Mouse (Mus musculus): Measurements from ENCODE around the gene Fam83g.
A peak's percentile ranks its signal among the peaks of the same experiment; 100 is the strongest.

Fam83g gene

GRCm38 (mm10) chr11:61674151-61674838 is 9.6 kb upstream of the Fam83g start:
- no peak for DNase-seq (ENCODE audit: low read depth, low spot score)

- peak; percentile 76 for DNase-seq (ENCODE audit: low read depth, low spot score)
These were observed 9.1 kb upstream of the Fam83g start for GRCm38 (mm10) chr11:61674839-61675159.

- no peak for DNase-seq (ENCODE audit: low read depth, low spot score)
These were observed 8.6 kb upstream of the Fam83g start for GRCm38 (mm10) chr11:61675332-61675731.

GRCm38 (mm10) chr11:61676216-61676854 is 7.6 kb upstream of the Fam83g start:
- DNase-seq (ENCODE audit: low read depth, low spot score), result peak; percentile 31

GRCm38 (mm10) chr11:61677709-61678108 is 6.2 kb upstream of the Fam83g start:
- DNase-seq (ENCODE audit: low read depth, low spot score), result no peak

GRCm38 (mm10) chr11:61679091-61679866 is 4.6 kb upstream of the Fam83g start:
- DNase-seq (ENCODE audit: low read depth, low spot score), result no peak

- DNase-seq (ENCODE audit: low read depth, low spot score), result no peak
These were observed 1.3 kb downstream of the Fam83g start for GRCm38 (mm10) chr11:61685119-61685725.

GRCm38 (mm10) chr11:61686141-61686540 is 2.2 kb downstream of the Fam83g start:
- no peak for DNase-seq (ENCODE audit: low read depth, low spot score)

GRCm38 (mm10) chr11:61686906-61687453 is 3.1 kb downstream of the Fam83g start:
- DNase-seq (ENCODE audit: low read depth, low spot score), result no peak

- DNase-seq (ENCODE audit: low read depth, low spot score), result no peak
These were observed 3.7 kb downstream of the Fam83g start for GRCm38 (mm10) chr11:61687595-61687994.

GRCm38 (mm10) chr11:61692996-61693395 is 9.1 kb downstream of the Fam83g start:
- DNase-seq (ENCODE audit: low read depth, low spot score), result no peak

GRCm38 (mm10) chr11:61698852-61699251 is 15.0 kb downstream of the Fam83g start:
- DNase-seq (ENCODE audit: low read depth, low spot score), result no peak

- no peak for DNase-seq (ENCODE audit: low read depth, low spot score)
These were observed 15.6 kb downstream of the Fam83g start for GRCm38 (mm10) chr11:61699460-61699859.

- no peak for DNase-seq (ENCODE audit: low read depth, low spot score)
These were observed 16.0 kb downstream of the Fam83g start for GRCm38 (mm10) chr11:61699933-61700332.

- no peak for DNase-seq (ENCODE audit: low read depth, low spot score)
These were observed 17.8 kb downstream of the Fam83g start for GRCm38 (mm10) chr11:61701696-61702095.

GRCm38 (mm10) chr11:61702494-61702893 is 18.6 kb downstream of the Fam83g start:
- DNase-seq (ENCODE audit: low read depth, low spot score), result no peak

GRCm38 (mm10) chr11:61705581-61705980 is 21.7 kb downstream of the Fam83g start:
- DNase-seq (ENCODE audit: low read depth, low spot score), result no peak

- no peak for DNase-seq (ENCODE audit: low read depth, low spot score)
These were observed 22.3 kb downstream of the Fam83g start for GRCm38 (mm10) chr11:61706232-61706631.

- DNase-seq (ENCODE audit: low read depth, low spot score), result no peak
These were observed 25.0 kb downstream of the Fam83g start for GRCm38 (mm10) chr11:61708928-61709327.

GRCm38 (mm10) chr11:61713157-61713855 is 29.4 kb downstream of the Fam83g start:
- DNase-seq (ENCODE audit: low read depth, low spot score), result no peak

- DNase-seq (ENCODE audit: low read depth, low spot score), result peak; percentile 87
These were observed 30.6 kb downstream of the Fam83g start for GRCm38 (mm10) chr11:61714346-61715117.
